Mouse (Mus musculus): ENCODE measurements around the gene D11Wsu47e. TPM values are rescaled to one million over a fixed set of nuclear protein-coding genes. Genes with fewer than 3 reads are reported as not detected.

Gene D11Wsu47e
- polyA plus RNA-seq, 2 experiments from 2014 or later, result 8.0 to 11.3 TPM

DNA sequence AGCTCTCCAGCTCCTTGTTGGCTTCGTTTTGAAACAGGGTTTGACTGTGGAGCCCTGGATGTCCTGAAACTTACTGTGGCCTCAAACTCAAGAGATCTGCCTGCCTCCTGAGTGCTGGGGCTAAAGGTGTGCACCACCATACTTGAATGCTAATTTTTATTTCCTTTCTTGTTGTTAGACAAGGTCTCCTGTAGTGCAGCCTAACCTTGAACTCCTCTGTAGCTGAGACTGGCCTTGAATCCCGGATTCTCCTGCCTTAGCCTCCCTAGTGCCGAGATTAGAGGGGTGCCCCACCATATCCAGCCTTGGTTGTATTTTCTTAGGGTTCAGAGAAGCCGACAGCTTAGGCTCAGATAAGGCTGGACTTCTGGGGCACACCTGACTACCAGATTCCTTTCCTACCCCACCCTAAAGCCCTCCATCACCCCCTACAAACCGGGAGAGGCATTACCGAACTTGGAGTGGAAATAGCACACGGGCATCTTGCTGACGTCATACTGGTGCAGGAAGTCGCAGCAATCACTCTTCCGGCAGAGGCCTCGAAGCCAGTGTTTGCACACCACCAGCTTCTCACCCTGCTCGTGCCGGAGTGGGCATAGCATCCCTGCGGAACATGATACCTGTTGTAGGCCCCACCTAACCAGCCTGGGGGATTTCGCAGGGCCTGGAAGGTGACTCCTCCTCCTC, 21.9 kb downstream of the D11Wsu47e start:
- no peak for ATAC-seq

DNA sequence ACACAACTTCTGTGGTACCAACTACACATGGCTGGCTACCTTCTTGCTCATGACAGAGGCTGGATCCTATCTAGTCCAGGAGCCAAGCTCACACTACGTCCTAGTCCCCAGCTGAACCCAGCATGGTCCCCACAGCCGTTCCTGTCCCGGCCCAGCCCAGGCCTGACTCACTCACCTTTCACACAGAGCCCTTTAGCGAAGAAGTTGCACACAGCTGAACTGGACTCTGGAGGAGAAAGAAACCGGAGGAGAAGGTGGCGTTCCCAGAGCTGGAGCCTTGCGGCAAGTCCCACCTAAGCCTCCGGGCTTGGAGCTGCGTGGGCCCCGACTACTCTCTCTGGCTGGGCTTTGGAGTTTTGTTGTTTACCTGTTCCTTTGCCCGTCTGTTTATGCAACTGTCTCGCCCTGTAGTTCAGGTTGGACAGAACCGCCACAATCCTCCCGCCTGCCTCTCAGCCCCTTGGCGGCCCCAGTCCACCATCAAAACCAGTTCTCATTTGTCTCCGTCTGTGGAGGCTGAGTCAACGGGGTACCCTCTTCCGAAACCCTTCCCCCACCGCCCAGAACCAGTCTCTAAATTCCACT, 24.5 kb downstream of the D11Wsu47e start:
- no peak for ATAC-seq

DNA sequence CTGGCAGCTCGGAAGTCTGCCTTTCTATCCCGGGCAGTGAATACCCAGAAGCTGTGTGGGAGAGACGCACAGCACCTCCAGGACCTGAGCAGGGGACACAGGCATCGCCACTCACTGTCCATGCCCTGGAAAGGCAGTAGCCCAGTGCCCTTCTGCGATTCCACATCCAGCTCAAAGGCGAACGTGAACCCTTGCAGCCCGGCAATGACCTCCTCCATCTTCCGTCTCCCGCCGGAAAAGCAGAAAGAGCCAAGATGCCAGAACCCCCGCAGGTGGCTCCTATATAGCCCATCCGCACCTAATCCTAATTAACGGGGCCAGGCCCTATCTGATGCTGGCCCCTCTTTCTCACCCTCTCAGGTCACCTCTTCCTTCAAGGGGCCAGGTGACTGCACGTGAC, 25.1 kb downstream of the D11Wsu47e start:
- no peak for ATAC-seq

DNA sequence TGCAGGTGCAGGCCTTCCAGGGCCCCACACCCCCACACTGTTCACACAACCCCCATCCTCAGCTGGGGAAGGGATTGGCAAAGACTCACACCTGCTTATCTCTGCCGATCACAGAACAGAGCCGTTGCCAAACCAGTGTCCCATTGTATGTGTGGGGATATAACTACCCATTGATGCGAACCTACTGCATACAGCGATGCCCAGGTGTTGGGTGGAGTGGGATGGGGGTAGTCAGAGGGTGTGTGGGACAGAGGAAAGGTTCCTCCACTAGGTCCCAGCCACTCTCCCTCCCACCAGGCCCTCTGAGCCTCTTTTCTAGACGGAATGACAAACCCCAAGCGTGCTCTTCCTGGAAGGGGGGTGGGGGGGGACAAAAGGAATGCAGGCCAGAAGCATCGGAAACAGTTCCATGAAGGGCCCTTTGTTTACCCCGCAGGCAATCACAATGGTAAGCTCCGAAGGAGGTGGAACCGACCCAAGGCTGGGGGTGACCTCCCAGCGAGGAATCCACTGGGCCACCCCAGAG, 25.6 kb downstream of the D11Wsu47e start, which contains the start of gene Cpsf4l:
Gene Cpsf4l, minus strand, starts transcription at position 287 of the 526 bp plus-strand sequence.
- ATAC-seq, result no peak

DNA sequence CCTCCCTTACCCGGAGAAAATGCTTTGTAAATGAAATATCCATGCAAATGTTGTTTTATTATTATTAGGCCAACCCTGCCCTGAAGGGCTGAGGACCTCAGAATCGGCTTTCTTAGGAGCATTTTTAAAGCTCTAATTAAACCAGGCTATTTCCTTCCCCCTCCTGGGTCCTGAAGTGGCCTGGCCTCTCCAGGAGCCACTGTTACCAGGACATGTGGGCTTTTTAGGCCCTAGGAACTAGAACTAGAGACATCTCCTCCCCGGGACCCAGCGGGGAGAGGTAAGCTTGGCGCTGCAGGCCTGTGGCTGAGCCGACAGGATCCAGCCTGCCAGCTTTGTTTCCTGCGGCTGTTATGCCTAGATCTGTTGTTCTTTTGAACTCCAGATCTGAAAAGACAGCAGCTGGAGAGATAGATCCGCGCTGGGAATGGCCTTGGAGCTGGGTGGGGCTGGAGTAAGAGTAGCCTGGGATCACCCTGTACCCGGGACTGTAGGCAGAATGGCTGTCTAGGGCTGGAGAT, 26.1 kb downstream of the D11Wsu47e start:
- no peak for ATAC-seq

DNA sequence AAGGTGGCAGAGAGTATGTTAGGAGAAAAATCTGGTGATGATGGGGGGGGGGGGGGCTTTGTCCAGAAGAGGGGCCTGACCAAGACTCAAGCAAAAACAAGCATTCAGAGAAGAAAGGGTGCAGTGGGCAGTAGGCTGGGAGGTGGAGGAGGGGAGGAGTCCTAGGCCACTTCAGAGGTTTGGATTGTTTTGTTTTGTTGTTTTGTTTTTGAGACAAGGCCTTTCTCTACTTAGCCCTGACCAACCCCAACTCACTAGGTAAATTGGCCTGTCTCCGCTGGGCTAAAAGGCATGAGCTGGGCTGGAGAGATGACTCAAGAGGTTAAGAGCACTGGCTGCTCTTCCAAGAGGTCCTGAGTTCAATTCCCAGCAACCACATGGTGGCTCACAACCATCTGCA, 26.8 kb downstream of the D11Wsu47e start:
- no peak for ATAC-seq

DNA sequence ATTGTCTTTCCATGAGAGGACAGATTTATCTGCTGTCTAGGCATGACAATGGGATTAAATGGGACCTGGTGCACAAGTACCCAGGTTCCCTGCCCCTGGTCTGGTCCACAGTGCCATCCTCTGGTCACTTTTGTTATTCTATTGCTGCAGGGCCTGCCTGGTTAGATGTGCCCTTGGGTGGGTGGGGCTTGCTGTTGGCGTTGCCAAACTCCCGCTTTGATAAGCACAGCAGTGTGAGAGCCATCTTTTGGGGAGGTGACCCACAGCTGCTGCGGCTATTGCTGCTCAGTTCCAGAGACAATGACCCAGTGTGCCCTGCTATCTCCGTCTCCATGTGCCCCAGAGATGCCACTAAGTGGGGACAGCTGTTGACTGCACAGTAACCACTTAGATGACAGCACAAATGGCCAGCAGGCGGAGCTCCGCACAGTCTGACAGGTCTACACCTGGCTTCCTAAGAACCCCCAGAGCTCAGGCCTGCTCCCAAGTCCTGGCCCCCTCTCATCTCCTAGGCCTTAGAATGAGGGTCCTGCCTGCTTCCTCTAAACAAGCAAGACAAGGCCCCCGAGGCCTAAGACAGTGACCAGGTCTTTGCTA, 31.0 kb downstream of the D11Wsu47e start:
- no peak for ATAC-seq

DNA sequence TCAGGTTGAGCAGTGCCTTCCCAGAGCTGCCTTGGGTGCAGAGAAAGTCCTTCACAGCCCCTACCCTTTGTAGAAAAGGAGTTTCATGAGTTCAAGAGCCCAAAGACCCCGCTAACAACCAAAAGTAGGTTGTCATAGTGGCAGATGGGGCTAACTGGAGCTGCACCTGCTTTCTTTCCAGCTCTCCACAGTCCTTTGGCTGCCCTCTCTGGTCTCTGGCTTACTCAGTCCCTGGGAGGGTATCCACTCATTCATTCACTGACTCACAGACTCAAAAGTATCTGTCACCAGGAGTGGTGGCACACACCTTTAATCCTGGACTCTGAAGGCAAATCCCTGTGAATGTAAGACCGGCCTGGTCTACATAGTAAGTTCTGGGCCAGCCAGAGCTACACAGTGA, 31.9 kb downstream of the D11Wsu47e start:
- ATAC-seq, result no peak

DNA sequence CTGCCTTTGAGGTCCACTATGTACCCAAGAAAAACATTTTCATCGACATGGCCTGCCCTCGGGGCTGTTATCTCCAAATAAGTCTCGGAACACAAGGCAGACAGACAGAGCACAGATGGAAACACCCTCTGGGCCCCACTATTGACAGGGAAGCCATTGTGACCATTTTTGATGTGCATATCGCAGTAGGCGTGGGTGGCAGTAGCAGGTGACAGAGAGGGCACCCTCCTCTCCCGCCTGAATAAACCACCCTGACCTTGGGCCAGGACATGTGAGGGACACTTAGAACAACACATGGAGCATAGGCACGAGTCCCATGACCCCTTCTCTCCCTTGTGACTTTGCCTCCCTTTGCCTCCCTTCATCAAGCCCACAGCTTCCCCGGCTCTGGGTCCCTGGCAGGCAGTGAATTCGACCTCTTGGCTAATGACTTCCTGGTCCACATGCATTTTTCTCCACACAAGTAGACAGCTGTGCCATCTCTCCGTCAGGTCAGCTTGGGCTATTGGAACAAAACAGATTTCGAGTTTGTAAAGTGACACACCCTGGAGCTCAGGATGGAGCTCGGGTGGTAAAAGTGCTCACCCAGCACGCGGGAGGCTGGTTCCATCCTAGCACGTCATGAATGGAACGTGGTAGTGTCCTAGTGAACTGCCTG, 33.7 kb downstream of the D11Wsu47e start:
- ATAC-seq, result no peak

DNA sequence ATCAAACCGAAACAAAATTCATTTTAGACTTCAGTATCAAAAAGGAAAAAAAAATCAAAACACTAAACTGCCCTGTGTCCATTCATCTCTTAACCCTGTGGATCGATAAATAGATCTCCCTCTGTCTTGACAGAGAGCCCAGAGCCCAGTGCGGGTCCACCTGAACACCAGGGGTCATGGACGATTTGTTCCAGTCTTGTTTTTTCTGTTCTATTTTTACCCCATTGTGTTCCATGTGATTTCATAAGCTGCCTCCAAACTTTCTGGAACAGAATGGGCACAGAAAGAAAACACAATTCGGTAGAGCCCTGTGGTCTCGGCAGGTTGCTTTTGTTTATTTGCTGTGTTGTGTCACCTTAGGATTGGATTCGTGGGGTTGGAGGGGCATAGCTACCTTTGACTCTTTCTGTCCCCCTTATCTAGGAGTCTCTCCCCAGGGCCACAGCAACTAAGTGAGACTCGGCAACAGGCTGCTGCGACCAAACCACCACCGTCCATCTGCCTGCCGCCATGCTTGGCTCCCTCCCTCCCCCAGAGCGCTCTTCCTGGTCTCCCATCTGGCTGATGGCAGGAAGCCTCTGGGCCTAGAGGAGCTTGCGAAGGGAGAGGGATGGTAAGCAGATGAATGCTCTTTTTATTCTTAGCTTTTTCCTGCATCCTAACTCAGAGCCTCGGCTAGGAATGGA, 38.3 kb downstream of the D11Wsu47e start:
- ATAC-seq, result no peak

DNA sequence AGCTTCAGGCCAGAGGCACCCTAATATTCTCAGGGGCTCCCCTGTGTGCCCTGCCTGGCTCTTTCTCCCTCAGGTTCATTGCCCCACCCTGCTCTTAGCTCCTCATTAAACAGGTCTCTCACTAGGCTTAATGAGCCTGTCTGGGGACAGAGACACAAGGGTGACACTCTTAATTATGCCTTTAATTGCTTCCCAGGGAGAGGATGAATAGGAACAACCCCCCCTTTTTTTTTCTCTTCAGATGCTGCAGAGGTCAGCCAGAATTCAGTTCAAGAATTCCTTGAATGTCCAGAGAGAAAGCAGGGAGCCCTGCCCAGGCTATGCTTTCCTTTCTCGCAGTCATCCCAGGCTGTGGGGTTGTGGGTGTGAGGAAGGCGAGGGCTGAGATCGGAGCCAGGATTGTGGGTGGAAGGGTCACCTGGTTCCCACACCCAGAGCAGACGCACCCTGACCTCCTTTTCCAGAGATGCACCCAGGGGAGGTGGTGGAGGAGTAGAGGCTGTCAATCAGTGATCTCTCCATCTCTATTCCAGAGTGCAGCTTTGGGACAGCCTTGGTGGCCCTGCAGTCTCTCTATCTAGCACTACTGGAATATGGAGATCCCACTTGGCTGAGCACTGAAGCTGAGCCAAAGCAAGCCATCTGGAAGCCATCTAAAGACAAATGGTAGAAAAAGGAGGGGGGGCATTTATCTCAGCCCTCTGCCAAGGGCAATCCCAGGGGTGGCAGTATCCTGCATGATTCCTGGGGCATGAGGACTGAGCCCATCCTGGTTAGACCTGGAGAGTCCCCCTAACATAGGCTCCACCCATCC, 41.2 kb downstream of the D11Wsu47e start:
- ATAC-seq, result no peak

DNA sequence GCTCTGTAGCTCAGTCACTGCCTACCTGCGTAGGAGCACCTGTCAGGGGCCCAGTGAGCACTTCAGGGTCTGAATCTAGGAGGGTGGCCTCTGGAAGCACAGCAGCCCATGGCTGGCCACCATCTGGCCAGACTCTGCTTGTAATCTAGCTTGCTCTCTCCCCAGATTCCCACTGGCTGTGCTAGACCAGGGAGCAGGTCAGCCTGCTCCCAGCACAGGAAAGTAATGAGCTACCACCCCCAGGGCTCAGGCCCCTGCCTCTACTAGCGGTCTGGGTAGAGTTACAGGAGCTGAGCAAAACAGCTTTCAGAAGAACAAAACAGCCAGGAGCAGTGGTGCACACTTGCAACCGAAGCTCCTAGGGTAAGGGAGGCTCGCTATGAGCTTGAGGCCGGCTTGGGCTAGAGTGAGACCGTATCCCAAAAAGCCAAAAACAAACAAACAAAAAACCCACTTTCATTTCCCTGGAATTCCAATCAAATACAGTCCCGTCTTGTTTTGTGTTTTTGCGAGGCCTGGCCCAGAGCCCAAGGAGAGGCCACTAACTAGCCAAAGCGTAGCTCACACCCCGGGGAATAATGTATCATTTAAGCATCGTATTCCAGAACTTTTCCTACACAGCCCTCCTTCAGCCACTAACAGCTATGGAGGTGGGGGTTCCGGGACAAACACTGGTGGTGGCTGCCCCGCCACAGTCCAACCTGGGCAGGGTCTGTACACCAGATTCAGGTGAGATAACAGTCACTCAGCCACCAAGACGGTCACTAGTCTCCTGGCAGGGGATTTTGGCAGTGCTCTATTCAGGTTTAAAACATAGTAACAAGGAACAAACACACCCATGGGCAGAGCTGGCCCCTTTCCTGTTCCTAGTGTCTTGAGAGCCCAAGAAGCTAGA, 43.0 kb downstream of the D11Wsu47e start:
- no peak for ATAC-seq

DNA sequence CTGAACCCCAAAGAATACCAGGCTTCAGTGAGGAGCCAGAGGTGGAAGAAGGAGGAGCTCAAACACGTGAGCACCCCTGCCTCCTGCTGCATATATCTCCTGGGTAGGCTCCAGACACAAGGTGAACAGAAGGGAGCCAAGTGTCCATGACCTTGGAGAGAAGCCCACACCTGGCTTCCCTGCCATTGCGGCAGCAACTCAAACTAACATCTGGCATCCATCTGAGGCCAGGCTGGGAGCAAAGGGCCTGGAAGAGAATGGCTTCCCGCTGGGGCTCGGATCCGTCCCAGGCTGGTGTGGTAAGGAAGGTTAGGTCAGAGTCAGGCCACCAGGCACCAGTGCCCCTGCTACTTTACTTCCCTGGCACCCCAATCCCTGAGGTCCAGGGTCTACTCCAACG, 43.8 kb downstream of the D11Wsu47e start:
- ATAC-seq, result no peak

DNA sequence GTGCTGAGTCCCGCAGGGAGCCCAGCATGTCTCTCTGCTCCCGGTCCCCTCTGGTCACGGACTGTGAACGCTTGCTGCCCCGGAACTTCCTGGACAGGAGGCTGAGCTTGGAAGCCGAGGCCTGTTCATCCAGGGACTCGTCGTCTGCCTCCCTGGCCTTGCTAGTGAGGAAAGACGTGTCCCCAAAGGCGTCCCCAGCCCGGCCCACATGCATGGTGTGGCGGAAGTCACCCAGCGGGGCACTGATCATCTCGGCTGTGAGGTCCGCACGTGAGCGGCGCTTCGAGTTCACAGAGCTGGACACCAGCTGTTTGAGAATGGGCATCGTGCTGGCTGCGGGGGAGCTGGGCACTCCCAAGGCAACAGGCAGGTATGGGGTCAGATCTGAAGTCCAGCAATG, 45.0 kb downstream of the D11Wsu47e start:
- ATAC-seq, result no peak

DNA sequence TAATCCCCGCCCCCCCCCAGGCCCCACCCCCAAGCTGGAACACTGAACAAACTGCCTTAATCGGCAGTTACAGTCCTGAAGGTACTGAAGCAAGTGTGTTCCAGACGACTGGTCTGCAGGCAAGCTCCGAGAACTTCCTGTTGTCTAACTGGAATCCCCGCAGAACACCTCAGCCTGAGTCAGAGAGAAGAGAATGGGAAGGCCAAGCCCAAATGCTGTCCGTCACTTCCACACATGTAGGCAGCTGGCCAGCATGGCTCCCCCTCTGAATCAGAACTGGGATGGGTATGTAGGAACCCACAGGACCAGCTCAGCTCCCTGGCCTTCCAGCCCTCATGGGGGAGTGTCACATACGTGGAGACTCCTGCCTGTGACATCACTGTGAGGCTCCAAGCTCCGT, 45.7 kb downstream of the D11Wsu47e start:
- ATAC-seq, result no peak

DNA sequence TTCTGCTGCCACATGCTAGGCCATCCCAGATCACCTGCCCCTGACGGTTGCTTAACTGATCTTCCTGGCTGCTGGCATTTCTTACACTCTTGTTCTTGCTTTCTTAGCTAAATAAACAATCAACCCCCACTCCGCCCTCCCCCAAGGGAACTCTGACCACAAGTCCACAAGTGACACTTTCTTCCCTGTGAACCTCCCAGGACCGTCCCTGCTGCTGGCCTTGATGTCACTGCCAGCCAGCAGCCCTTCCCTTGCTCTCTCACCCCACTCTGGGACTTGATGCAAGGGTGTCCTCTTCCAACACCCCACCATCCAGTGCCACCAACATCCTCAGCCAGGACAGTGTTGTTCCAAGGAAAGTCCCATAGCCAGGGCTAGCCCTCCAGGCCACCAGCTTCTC, 46.7 kb downstream of the D11Wsu47e start:
- no peak for ATAC-seq

DNA sequence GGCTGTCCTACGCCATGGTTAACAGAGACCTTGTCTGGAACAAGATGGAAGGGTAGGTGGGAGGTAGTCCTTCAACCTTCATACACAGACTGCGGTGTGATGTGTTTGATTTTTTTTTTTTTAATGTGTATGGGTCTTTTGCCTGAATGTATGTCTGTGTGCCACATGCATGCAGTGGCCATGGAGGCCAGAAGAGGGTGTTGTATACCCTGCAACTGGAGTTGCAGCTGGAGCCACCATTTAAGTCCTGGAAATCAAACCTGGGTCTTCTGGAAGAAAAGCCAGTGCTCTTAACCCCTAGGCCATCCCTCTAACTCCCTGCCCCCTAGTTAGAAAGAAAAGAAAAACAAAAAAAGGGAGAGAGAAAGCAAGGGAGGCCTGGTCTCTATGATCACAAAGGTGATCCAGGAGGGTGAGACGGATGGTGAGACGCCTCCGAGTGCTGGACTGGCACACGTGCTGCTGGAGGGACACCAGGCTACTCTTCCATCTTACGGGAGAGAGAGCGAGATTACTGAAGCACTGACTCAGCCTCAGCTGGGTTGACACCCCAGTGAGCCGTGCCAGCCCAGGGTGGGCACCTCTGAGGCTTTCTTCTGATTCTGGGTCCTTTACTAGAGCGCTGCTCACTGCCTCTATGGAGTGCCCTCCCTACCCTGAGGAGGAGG, 47.9 kb downstream of the D11Wsu47e start:
- no peak for ATAC-seq

DNA sequence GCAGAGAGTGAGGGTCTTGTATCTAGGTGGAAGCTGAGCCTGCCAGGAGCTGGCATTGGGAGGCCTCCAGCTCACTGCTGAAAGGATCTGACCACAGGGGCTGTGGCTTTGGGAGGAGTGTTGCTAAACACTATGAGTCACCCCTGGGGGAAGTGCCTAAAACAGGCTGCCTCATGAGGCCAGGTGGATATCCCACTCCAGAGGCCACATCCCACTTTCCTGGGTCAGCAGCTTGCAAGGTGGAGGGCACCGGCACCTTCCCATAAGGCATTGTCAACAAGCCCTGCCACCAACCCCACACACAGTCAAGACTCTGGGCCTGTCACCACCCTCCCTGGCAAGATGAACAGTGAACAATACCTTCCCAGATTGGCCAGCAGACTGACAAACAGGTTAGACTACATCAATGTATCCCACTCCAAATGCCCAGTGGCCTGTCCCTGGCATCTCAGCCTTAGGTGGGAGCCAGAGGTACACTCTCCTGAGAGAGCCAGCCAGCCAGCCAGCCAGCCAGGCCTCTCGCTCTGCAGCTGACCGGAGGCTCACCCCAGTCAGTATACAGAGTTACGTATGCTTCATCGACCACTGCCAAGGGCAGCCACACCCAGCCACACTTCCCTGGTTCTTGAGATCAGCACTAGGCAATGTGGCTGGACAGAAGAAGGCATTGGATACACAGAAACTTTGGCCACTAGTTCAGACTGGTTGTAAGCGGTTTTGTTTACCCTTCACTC, 49.6 kb downstream of the D11Wsu47e start:
- no peak for ATAC-seq

DNA sequence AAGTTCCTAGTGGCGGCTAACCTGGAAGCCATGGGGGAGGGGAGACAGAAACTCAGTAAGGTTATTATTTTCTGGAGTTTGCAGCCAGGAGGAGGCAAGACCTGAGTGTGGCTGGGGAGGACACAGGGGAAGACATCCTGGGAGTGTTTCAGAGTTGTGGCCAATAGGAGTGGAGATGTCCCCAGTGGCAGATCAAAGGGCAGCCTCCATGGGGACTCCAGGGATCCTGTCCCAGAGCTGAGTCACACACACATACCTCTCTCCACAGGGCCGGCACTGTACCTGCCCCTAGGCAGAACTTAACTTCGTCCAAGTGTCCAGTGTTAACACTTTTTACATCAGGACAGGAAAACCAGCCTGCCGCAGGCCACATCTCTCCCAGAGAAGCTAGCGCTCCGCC, 50.9 kb downstream of the D11Wsu47e start:
- ATAC-seq, result no peak
